Mouse (Mus musculus): ENCODE measurements around the gene Spata7.

- TF ChIP-seq TAL1 (conservative IDR thresholded peaks at IDR 0.05; ENCODE audit: low read depth, low read length) (no peak), CTCF (IDR thresholded peaks at IDR 0.05; ENCODE audit: low read depth, low read length) (no peak), GATA1 (IDR thresholded peaks at IDR 0.05; ENCODE audit: borderline replicate concordance, low read length) (no peak), POLR2AphosphoS5 (IDR thresholded peaks at IDR 0.05; ENCODE audit: insufficient replicate concordance, low read depth, low read length) (no peak)
Observed at GRCm38 (mm10) chr12:98714757-98715156, 86.8 kb downstream of the Spata7 start.
